Mouse (Mus musculus) layer of hippocampus, adult 9-11 months (tissue): Measurements from ENCODE around the gene Gm20918.
"Not testable (repeated sequence)": the region's sequence is repeated elsewhere in the genome, so short reads cannot be mapped to it uniquely, and the experiment has no call there.

Experiments used
- DNase-seq: peaks from one replicate; pipeline ENCODE4 v3.0.0; 2022

Gene Gm20918

GRCm38 (mm10) chrY:5043637-5044036 lies at the start of gene Gm20918:
Gene Gm20918, plus strand, starts transcription at chrY:5043937.
- DNase-seq = not testable (repeated sequence)
